Mouse (Mus musculus) lung, postnatal 0 days (tissue): ENCODE results near the gene Pcf11. TPM values are rescaled to one million over a fixed set of nuclear protein-coding genes. Genes with fewer than 3 reads are reported as not detected.

Experiments
- ATAC-seq: fragments of 200-750 bp; cut with Nextera tagmentation; 2 replicates; pipeline ENCODE4 v1.8.0; 2017; ENCODE audit warnings: moderate library complexity
- DNase-seq: peaks from one replicate; pipeline ENCODE4 v3.0.0-alpha.2; 2016; ENCODE audit warnings: low spot score
- H3K27ac ChIP-seq: fragments of 300-500 bp; sonication (generic); 2 replicates; pipeline ENCODE4 v1.5.1; 2014; ENCODE audit warnings: antibody characterized with exemption, mild to moderate bottlenecking, low read length, mixed read lengths
- H3K27me3 ChIP-seq: fragments of 300-500 bp; sonication (generic); replicated peaks from 2 replicates; pipeline ENCODE4 v1.6.1; 2014; ENCODE audit warnings: low read length, mixed read lengths; ENCODE audit not compliant: insufficient read depth
- H3K36me3 ChIP-seq: fragments of 300-500 bp; sonication (generic); 2 replicates; pipeline ENCODE4 v1.6.1; 2014; ENCODE audit warnings: low read length, mixed read lengths; ENCODE audit not compliant: insufficient read depth
- H3K4me1 ChIP-seq: fragments of 300-500 bp; sonication (generic); 2 replicates; pipeline ENCODE4 v1.6.1; 2014; ENCODE audit warnings: antibody characterized with exemption, low read depth, low read length, mixed read lengths; ENCODE audit not compliant: insufficient read depth
- H3K4me2 ChIP-seq: fragments of 300-500 bp; sonication (generic); replicated peaks from 2 replicates; pipeline ENCODE4 v1.6.1; 2014; ENCODE audit warnings: low read depth, mild to moderate bottlenecking, low read length, moderate library complexity, mixed read lengths
- H3K4me3 ChIP-seq: fragments of 300-500 bp; sonication (generic); 2 replicates; pipeline ENCODE4 v1.5.1; 2014; ENCODE audit warnings: low read depth, low read length
- H3K9ac ChIP-seq: fragments of 300-500 bp; sonication (generic); replicated peaks from 2 replicates; pipeline ENCODE4 v1.6.1; 2014; ENCODE audit warnings: low read depth, mild to moderate bottlenecking
- H3K9me3 ChIP-seq: fragments of 300-500 bp; sonication (generic); 2 replicates; pipeline ENCODE4 v1.6.1; 2016; ENCODE audit warnings: low read length, mixed read lengths
- CTCF ChIP-seq: IDR thresholded peaks from 2 replicates; pipeline ENCODE4 v1.5.1; 2016; ENCODE audit warnings: antibody characterized with exemption, mild to moderate bottlenecking
- EP300 ChIP-seq: IDR thresholded peaks from 2 replicates; pipeline ENCODE4 v1.6.1; 2016; ENCODE audit warnings: antibody characterized with exemption, mild to moderate bottlenecking, control low read depth
- WGBS: fragments of 180-500 bp; shearing (Covaris S2); extraction: QIAGEN DNeasy Blood & Tissue Kit; methylation state at CpG from one replicate; pipeline ENCODE4 v1.1.7; 2014; 5-methylcytosine and 5-hydroxymethylcytosine counted together
- polyA plus RNA-seq: library from polyadenylated mRNA; unstranded; fragments of >200 nt; fragmentation: Nextera tagmentation; extraction: Ambion mirVana; gene quantifications from 2 replicates; pipeline ENCODE4 v1.2.1, GENCODE M21; 2015

Gene Pcf11
- polyA plus RNA-seq, 1 experiment from 2014 or later = 17.4 TPM

- no peak for TF ChIP-seq EP300
- no peak for ATAC-seq
- Histone ChIP-seq H3K9ac (no peak overlapping the region), H3K4me1 (no peaks in the 10 kb centered on the region), H3K4me2 (no peak overlapping the region), H3K9me3 (no peaks in the 10 kb centered on the region), H3K27ac (no peak overlapping the region), H3K36me3 (peaks cover 10% of the 10 kb centered on the region; the same call in 1 of the 2 replicates), H3K27me3 (no peaks in the 10 kb centered on the region), H3K4me3 (no peak overlapping the region)
- WGBS = 79% methylated on average over 7 of the region's 7 CpGs
- no peak for DNase-seq
Measured at GRCm38 (mm10) chr7:92647790-92648189, 21.9 kb downstream of the Pcf11 start.

GRCm38 (mm10) chr7:92642358-92642757 lies 27.4 kb downstream of the Pcf11 start:
- Histone ChIP-seq H3K9ac (no peak overlapping the region), H3K4me2 (no peak overlapping the region), H3K9me3 (no peaks in the 10 kb centered on the region), H3K36me3 (peaks cover 7% of the 10 kb centered on the region; the same call in 1 of the 2 replicates), H3K4me3 (no peak overlapping the region), H3K27ac (no peak overlapping the region), H3K4me1 (no peaks in the 10 kb centered on the region), H3K27me3 (no peaks in the 10 kb centered on the region)
- ATAC-seq = no peak
- DNase-seq = no peak
- TF ChIP-seq CTCF = no peak
- TF ChIP-seq EP300 = no peak

- peak overlapping the region; percentile 95; the same call in 1 of the 2 replicates for H3K4me2 ChIP-seq
- peaks cover 8% of the 10 kb centered on the region; the same call in 1 of the 2 replicates for H3K4me1 ChIP-seq
- no peaks in the 10 kb centered on the region for H3K9me3 ChIP-seq
- ATAC-seq (no peak), DNase-seq (no peak)
- peak overlapping the region; percentile 65; the same call in 1 of the 2 replicates for H3K9ac ChIP-seq
- peak overlapping the region; percentile 55; the same call in 1 of the 2 replicates for H3K4me3 ChIP-seq
- no peak for TF ChIP-seq CTCF
- no peak for TF ChIP-seq EP300
- H3K27ac ChIP-seq = no peak overlapping the region
- no peaks in the 10 kb centered on the region for H3K36me3 ChIP-seq
- no peaks in the 10 kb centered on the region for H3K27me3 ChIP-seq
- WGBS = 86% methylated on average over 5 of the region's 5 CpGs
Measured at GRCm38 (mm10) chr7:92638050-92638449, 31.7 kb downstream of the Pcf11 start.

GRCm38 (mm10) chr7:92637021-92637625 lies 32.6 kb downstream of the Pcf11 start, which contains the start of gene Ankrd42:
Ankrd42 (minus strand) TSS chr7:92637142.
- ATAC-seq (peak; percentile 99), DNase-seq (peak; percentile 97)
- peak within 1 kb of the TSS; percentile 65 for H3K9ac ChIP-seq
- no peaks in the 10 kb centered on the region for H3K27me3 ChIP-seq
- H3K9me3 ChIP-seq = no peaks in the 10 kb centered on the region
- TF ChIP-seq CTCF (peak; percentile 48), EP300 (no peak)
- H3K36me3 ChIP-seq = no peaks in the 10 kb centered on the region
- H3K4me1 ChIP-seq = peaks cover 8% of the 10 kb centered on the region; the same call in 1 of the 2 replicates
- H3K4me3 ChIP-seq = peak within 1 kb of the TSS; percentile 55
- WGBS = under 1% methylated on average over 43 of the region's 44 CpGs
- H3K27ac ChIP-seq = peak within 1 kb of the TSS; percentile 63
- peak within 1 kb of the TSS; percentile 95 for H3K4me2 ChIP-seq

- 1% methylated on average over 48 of the region's 49 CpGs for WGBS
- Histone ChIP-seq H3K4me2 (peak overlapping the region; percentile 95), H3K27me3 (no peaks in the 10 kb centered on the region), H3K9me3 (no peaks in the 10 kb centered on the region), H3K36me3 (no peaks in the 10 kb centered on the region), H3K4me3 (peak overlapping the region; percentile 55), H3K27ac (peak overlapping the region; percentile 57; the same call in 1 of the 2 replicates), H3K9ac (peak overlapping the region; percentile 39), H3K4me1 (peaks cover 8% of the 10 kb centered on the region; the same call in 1 of the 2 replicates)
- TF ChIP-seq CTCF (no peak), EP300 (no peak)
- DNase-seq (peak; percentile 63), ATAC-seq (peak; percentile 75)
Measured at GRCm38 (mm10) chr7:92636295-92637011, 33.3 kb downstream of the Pcf11 start.

- no peak for ATAC-seq
Measured at GRCm38 (mm10) chr7:92630167-92630566, 39.6 kb downstream of the Pcf11 start.

More at GRCm38 (mm10) chr7:92630167-92630566, 39.6 kb downstream of the Pcf11 start:
- DNase-seq = peak; percentile 59
- H3K4me3 ChIP-seq = no peak overlapping the region
- no peak overlapping the region for H3K4me2 ChIP-seq
- H3K27ac ChIP-seq = no peak overlapping the region
- no peaks in the 10 kb centered on the region for H3K36me3 ChIP-seq
- no peak overlapping the region for H3K9ac ChIP-seq
- no peaks in the 10 kb centered on the region for H3K27me3 ChIP-seq
- no peaks in the 10 kb centered on the region for H3K9me3 ChIP-seq
- H3K4me1 ChIP-seq = no peaks in the 10 kb centered on the region
- 31% methylated on average over 2 of the region's 2 CpGs for WGBS
- TF ChIP-seq CTCF (peak; percentile 62), EP300 (no peak)
